Mouse (Mus musculus): ENCODE data around the gene Gm21953.
"Not testable (repeated sequence)": the region's sequence is repeated elsewhere in the genome, so short reads cannot be mapped to it uniquely, and the experiment has no call there.

The Gm21953 gene

GRCm38 (mm10) chr4:42293967-42294366, at the start of gene Gm21953:
Gm21953 (plus strand) TSS chr4:42294267.
- DNase-seq (ENCODE audit: low spot score in 2 of 2), result not testable (repeated sequence)

GRCm38 (mm10) chr4:42255467-42255866, 38.6 kb upstream of the Gm21953 start, which contains the start of gene Ccl21b:
Ccl21b (plus strand) TSS chr4:42255767.
- not testable (repeated sequence) for DNase-seq (ENCODE audit: low spot score in 2 of 2)

- DNase-seq (ENCODE audit: low spot score in 2 of 2), result not testable (repeated sequence)
Measured at GRCm38 (mm10) chr4:42318034-42318433, 24.0 kb downstream of the Gm21953 start, which contains the start of gene Fam205a3. Fam205a3 (plus strand) TSS chr4:42318334.

Data from urinary bladder, adult 18-20 months (tissue).